Mouse (Mus musculus): ENCODE results near the gene 6030452D12Rik. TPM values are rescaled to one million over a fixed set of nuclear protein-coding genes. Genes with fewer than 3 reads are reported as not detected.

The 6030452D12Rik gene
- polyA plus RNA-seq, 1 experiment from 2014 or later = not detected

DNA sequence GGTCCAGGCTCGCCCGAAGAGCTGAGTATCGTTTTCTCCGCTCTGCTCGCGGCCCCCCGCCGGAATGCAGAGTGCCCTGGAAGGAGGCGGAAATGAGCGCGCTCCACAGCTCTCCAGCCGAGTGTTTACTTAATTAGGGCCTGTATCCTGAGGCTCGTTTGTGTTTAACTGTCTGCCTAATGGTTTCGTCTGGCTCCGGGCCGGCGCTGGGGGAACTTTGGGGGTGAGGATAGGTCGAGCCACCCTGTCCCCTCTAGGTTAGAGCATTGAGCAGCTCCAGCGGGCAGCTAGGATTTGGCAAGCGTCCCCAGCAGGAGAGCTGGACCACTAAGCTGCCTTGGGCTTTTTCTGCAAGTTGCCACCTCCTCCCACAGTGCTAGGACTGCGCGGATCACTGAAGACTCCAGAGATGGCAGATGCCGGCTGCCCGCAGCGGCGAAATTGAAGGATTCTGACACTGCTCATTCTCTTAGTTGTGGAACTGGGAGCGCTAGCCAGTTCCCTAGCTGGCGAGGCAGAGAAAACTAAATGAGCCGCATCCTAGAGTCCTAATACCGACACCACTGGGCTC is 7.5 kb downstream of the 6030452D12Rik start:
- H3K36me3 ChIP-seq = no peaks in the 10 kb centered on the region
- peaks cover 63% of the 10 kb centered on the region for H3K27me3 ChIP-seq
- peaks cover 37% of the 10 kb centered on the region for H3K4me1 ChIP-seq
- H3K9ac ChIP-seq (replicated peaks) = no peak overlapping the region
- peak overlapping the region; percentile 54 for H3K4me2 ChIP-seq (replicated peaks)
- peak overlapping the region; percentile 29 for H3K4me3 ChIP-seq
- under 1% methylated on average over 30 of the region's 30 CpGs for WGBS
- no peak overlapping the region for H3K27ac ChIP-seq (replicated peaks)
- no peaks in the 10 kb centered on the region for H3K9me3 ChIP-seq
- ATAC-seq (replicated peaks) = peak; percentile 81

DNA sequence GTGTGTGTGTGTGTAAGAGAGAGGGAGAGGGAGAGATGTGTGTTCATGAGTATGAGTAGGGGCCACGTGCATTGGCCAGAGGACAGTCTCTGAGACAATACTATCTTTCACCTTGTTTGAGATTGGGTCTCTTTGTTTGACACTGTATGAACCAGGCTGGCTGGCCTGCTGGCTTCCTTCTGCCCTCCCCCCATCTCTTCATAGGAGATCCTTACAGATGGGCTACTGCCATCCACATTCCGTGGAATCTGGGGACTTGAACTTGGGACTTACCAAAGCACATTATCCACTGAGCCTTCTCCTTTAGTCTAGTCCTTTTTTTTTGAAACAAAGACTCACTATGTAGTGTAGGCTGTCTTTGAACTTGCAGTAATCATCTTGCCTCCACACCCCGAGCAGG is 8.1 kb downstream of the 6030452D12Rik start:
- no peak for ATAC-seq (replicated peaks)
- Histone ChIP-seq H3K4me1 (peaks cover 37% of the 10 kb centered on the region), H3K27me3 (peaks cover 69% of the 10 kb centered on the region), H3K4me2 (replicated peaks) (peak overlapping the region; percentile 54; the same call in 1 of the 2 replicates), H3K27ac (replicated peaks) (no peak overlapping the region), H3K36me3 (no peaks in the 10 kb centered on the region), H3K9me3 (no peaks in the 10 kb centered on the region), H3K9ac (replicated peaks) (no peak overlapping the region), H3K4me3 (no peak overlapping the region)
- WGBS = 19% methylated on average over 3 of the region's 3 CpGs

GRCm38 (mm10) chr8:106509079-106509780 is 8.9 kb downstream of the 6030452D12Rik start:
- Histone ChIP-seq H3K9ac (replicated peaks) (no peak overlapping the region), H3K4me3 (no peak overlapping the region), H3K27me3 (peaks cover 74% of the 10 kb centered on the region), H3K4me1 (peaks cover 37% of the 10 kb centered on the region), H3K9me3 (no peaks in the 10 kb centered on the region), H3K36me3 (no peaks in the 10 kb centered on the region), H3K4me2 (replicated peaks) (no peak overlapping the region), H3K27ac (replicated peaks) (no peak overlapping the region)
- WGBS = 49% methylated on average over 8 of the region's 8 CpGs
- no peak for ATAC-seq (replicated peaks)

- under 1% methylated on average over 34 of the region's 34 CpGs for WGBS
- Histone ChIP-seq H3K27me3 (peaks cover 74% of the 10 kb centered on the region), H3K4me1 (peaks cover 37% of the 10 kb centered on the region), H3K4me3 (peak within 1 kb of the TSS; percentile 36), H3K9ac (replicated peaks) (no peak within 1 kb of the TSS), H3K27ac (replicated peaks) (no peak within 1 kb of the TSS), H3K4me2 (replicated peaks) (peak within 1 kb of the TSS; percentile 56), H3K36me3 (no peaks in the 10 kb centered on the region), H3K9me3 (no peaks in the 10 kb centered on the region)
- ATAC-seq (replicated peaks) = no peak
These were observed 10.1 kb downstream of the 6030452D12Rik start, which contains the start of gene Cdh3 for GRCm38 (mm10) chr8:106510365-106510975. TSS of gene Cdh3 (plus strand) at chr8:106510891.

DNA sequence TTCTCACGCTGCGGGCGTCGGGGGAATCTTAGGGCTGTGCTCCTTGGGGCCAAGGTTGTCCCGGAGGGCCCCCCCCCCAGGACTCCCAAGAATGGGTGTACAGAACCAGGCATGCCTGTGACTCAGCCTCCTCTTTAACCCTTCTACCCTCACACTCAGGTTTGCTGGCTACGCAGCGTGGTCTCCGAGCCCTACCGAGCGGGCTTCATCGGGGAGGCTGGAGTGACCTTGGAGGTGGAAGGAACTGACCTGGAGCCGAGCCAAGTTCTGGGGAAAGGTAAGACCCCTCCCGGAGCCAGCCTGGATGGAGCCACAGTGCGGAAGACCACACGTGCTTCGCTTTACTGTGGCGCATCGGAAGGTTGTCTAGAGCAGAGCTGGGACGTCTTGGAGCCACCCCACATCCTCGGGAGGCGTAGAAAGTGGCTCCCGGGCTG is 10.8 kb downstream of the 6030452D12Rik start:
- Histone ChIP-seq H3K9ac (replicated peaks) (no peak overlapping the region), H3K4me2 (replicated peaks) (peak overlapping the region; percentile 56), H3K27ac (replicated peaks) (no peak overlapping the region), H3K4me1 (peaks cover 37% of the 10 kb centered on the region), H3K36me3 (no peaks in the 10 kb centered on the region), H3K27me3 (peaks cover 70% of the 10 kb centered on the region), H3K9me3 (no peaks in the 10 kb centered on the region), H3K4me3 (peak overlapping the region; percentile 36)
- peak; percentile 24; the same call in 1 of the 2 replicates for ATAC-seq (replicated peaks)
- WGBS = under 1% methylated on average over 22 of the region's 22 CpGs

- Histone ChIP-seq H3K4me1 (peaks cover 37% of the 10 kb centered on the region), H3K27me3 (peaks cover 65% of the 10 kb centered on the region), H3K9ac (replicated peaks) (no peak overlapping the region), H3K4me2 (replicated peaks) (peak overlapping the region; percentile 56), H3K4me3 (peak overlapping the region; percentile 36), H3K9me3 (no peaks in the 10 kb centered on the region), H3K36me3 (no peaks in the 10 kb centered on the region), H3K27ac (replicated peaks) (no peak overlapping the region)
- ATAC-seq (replicated peaks) = no peak; the same call in 1 of the 2 replicates
- WGBS = 1% methylated on average over 30 of the region's 30 CpGs
These were observed 11.3 kb downstream of the 6030452D12Rik start for GRCm38 (mm10) chr8:106511531-106512041.

DNA sequence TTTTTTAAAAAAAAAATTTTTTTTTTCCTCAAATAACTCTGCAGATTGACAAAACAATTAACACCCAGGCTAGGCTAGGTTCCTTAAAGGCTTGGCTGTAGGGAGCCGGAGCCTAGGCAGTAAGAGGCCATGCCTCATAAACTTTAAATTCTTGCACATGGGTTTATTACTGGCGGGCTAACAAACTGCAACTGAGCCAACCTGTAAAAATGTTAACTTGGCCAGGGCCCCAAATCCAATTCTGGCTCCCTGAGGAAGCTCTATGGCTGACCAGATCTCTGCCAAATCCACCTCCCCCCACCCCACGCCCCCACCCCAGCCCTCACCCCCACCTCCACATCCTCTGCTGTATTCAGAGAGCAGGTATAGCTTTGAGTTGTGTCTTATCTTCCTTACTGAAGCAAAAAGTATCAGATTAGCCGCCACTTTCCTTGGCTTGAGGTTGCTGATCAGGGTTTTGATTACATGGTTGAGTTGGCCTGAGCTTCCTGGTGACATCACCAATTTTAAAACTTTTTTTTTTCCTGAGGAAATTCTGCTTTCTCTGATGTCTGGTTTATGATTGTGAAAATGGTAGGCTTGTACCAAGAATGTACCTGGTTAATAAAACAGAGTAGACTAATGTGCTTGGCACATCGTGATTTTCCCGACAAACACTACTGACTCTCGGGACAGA is 12.3 kb downstream of the 6030452D12Rik start:
- H3K9ac ChIP-seq (replicated peaks) = no peak overlapping the region
- no peak overlapping the region for H3K27ac ChIP-seq (replicated peaks)
- WGBS = 56% methylated on average over 7 of the region's 7 CpGs
- no peak overlapping the region for H3K4me3 ChIP-seq
- H3K4me2 ChIP-seq (replicated peaks) = no peak overlapping the region
- H3K27me3 ChIP-seq = peaks cover 59% of the 10 kb centered on the region
- H3K36me3 ChIP-seq = no peaks in the 10 kb centered on the region
- no peak for ATAC-seq (replicated peaks)
- H3K4me1 ChIP-seq = peaks cover 31% of the 10 kb centered on the region
- H3K9me3 ChIP-seq = no peaks in the 10 kb centered on the region

GRCm38 (mm10) chr8:106515946-106516479 is 15.7 kb downstream of the 6030452D12Rik start:
- no peak overlapping the region for H3K4me3 ChIP-seq
- H3K4me2 ChIP-seq (replicated peaks) = no peak overlapping the region
- WGBS = 19% methylated on average over 1 of the region's 1 CpGs
- no peaks in the 10 kb centered on the region for H3K36me3 ChIP-seq
- H3K9me3 ChIP-seq = no peaks in the 10 kb centered on the region
- no peak for ATAC-seq (replicated peaks)
- H3K27ac ChIP-seq (replicated peaks) = no peak overlapping the region
- H3K27me3 ChIP-seq = peaks cover 27% of the 10 kb centered on the region
- no peak overlapping the region for H3K9ac ChIP-seq (replicated peaks)
- peaks cover 12% of the 10 kb centered on the region for H3K4me1 ChIP-seq

GRCm38 (mm10) chr8:106516581-106516980 is 16.3 kb downstream of the 6030452D12Rik start:
- WGBS = 72% methylated on average over 2 of the region's 2 CpGs
- Histone ChIP-seq H3K9ac (replicated peaks) (no peak overlapping the region), H3K4me2 (replicated peaks) (no peak overlapping the region), H3K4me1 (peaks cover 6% of the 10 kb centered on the region), H3K36me3 (no peaks in the 10 kb centered on the region), H3K4me3 (no peak overlapping the region), H3K27ac (replicated peaks) (no peak overlapping the region), H3K27me3 (peaks cover 21% of the 10 kb centered on the region), H3K9me3 (no peaks in the 10 kb centered on the region)
- no peak for ATAC-seq (replicated peaks)

- Histone ChIP-seq H3K4me1 (no peaks in the 10 kb centered on the region), H3K27ac (replicated peaks) (no peak overlapping the region), H3K4me3 (no peak overlapping the region), H3K9me3 (no peaks in the 10 kb centered on the region), H3K27me3 (peaks cover 2% of the 10 kb centered on the region; the same call in 1 of the 2 replicates), H3K36me3 (no peaks in the 10 kb centered on the region), H3K9ac (replicated peaks) (no peak overlapping the region), H3K4me2 (replicated peaks) (no peak overlapping the region)
- WGBS = 55% methylated on average over 3 of the region's 3 CpGs
- no peak for ATAC-seq (replicated peaks)
These were observed 18.4 kb downstream of the 6030452D12Rik start for GRCm38 (mm10) chr8:106518763-106519162.

- Histone ChIP-seq H3K4me3 (no peak overlapping the region), H3K4me2 (replicated peaks) (no peak overlapping the region), H3K9me3 (no peaks in the 10 kb centered on the region), H3K36me3 (no peaks in the 10 kb centered on the region), H3K27ac (replicated peaks) (no peak overlapping the region), H3K4me1 (no peaks in the 10 kb centered on the region), H3K27me3 (no peaks in the 10 kb centered on the region), H3K9ac (replicated peaks) (no peak overlapping the region)
- WGBS = 76% methylated on average over 7 of the region's 7 CpGs
- no peak for ATAC-seq (replicated peaks)
These were observed 20.3 kb downstream of the 6030452D12Rik start for GRCm38 (mm10) chr8:106520578-106520977.

Data from forebrain, embryonic 15.5 days (tissue).